Mouse (Mus musculus) heart, adult 2 months (tissue): ENCODE measurements around the gene Frzb.

Experiments
- CTCF ChIP-seq: fragments of 200-600 bp; IDR thresholded peaks from 2 replicates; pipeline ENCODE4 v1.8.1; 2022; ENCODE audit warnings: antibody characterized with exemption, mild to moderate bottlenecking, moderate library complexity
- POLR2A ChIP-seq: fragments of 200-500 bp; IDR thresholded peaks from 2 replicates; pipeline ENCODE4 v1.6.1; 2011; ENCODE audit warnings: mild to moderate bottlenecking, low read depth, low read length, control low read depth; ENCODE audit not compliant: insufficient read depth

- TF ChIP-seq CTCF (no peak), POLR2A (no peak)
Observed at GRCm38 (mm10) chr2:80386255-80386654, 61.2 kb downstream of the Frzb start.
